Mouse (Mus musculus) kidney, postnatal 10 days (tissue): ENCODE measurements around the gene Nxph4.

Experiments used
- DNase-seq: peaks from one replicate; pipeline ENCODE4 v3.0.0; 2021; ENCODE audit warnings: mixed read lengths

The Nxph4 gene

GRCm38 (mm10) chr10:127534036-127534928 is at the start of gene Nxph4:
Gene Nxph4 (minus strand): TSS chr10:127534559.
- peak; percentile 69 for DNase-seq

DNA sequence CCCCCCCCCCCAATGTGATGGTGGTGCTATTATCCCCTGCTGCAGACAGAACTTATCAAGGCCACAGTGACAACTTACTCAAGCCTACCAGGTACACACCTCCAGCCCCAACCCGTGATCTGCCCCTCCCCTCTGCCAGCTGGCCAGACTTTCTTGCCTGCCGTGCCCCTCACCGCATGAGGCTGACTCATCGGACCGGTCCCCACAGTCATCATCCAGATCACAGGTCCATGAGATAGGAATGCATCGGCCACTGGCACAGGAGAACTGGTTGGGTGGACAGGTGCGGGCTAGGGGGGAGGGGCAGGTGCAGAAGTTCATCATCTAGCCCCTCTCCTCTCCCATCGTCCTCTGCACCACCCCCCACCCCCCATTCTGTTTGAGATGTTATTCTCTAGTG is 49.3 kb upstream of the Nxph4 start:
- DNase-seq, result no peak

DNA sequence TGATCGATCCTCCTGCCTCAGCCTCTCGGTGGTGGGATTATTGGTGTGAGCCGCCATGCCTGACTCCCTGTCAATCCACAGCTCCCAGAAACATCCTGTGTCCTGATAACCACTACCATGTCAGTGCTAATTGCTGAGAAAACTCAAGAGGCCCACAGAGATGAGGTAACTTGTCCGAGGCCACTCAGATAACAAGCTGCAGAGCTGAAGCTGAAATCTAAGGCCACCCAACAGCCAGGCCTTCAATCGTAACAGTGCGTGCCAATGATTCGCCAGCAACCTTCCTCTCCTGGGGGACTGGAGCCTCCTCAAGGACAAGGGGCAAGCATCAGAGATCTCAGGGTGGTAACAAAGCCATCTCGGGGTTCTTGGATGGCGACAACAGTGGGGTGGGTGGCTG is 46.9 kb upstream of the Nxph4 start:
- DNase-seq, result no peak

DNA sequence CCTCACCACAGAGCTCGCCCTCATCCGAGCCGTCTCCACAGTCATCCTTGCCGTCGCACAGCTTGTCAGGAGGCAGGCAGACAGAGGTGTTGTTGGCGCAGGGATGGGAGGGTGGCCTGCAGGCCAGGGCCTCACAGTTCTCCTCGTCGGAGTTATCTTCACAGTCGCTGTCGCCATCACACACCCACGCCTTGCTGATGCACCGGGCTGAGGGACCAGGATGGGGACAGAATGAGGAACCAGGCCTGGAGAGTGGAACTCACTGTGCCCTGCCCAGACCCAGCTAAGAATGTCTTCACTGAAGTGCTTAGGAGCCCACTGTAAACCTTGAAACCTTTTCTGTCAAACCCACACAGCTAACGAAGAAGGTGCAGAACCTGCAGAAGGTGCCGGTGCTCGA is 43.6 kb upstream of the Nxph4 start:
- DNase-seq, result no peak

- no peak for DNase-seq
Measured at GRCm38 (mm10) chr10:127577156-127577555, 42.8 kb upstream of the Nxph4 start.

GRCm38 (mm10) chr10:127576381-127576961 is 42.1 kb upstream of the Nxph4 start:
- DNase-seq, result peak; percentile 84

GRCm38 (mm10) chr10:127575741-127576140 is 41.4 kb upstream of the Nxph4 start:
- DNase-seq, result no peak

DNA sequence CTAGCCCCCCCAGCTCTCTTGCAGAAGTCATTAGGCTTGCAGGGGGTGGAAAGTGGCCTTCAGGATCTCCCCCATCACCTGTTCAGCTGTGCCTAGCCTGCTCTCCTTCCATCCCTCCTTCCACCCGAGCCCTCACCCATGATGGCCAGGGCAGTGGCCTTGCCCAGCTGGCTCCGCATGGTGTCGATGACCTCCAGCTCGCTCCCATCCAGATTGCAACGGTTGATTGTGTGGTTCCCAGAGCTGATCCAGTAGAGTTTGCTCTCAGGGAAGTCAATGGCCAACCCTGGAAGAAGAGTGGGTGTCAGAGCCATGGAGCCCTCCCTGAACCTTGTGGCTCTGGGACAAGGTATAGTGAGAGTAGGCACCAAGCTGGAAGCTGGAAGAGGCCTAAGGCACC is 37.9 kb upstream of the Nxph4 start:
- DNase-seq, result no peak

GRCm38 (mm10) chr10:127570937-127571641 is 36.7 kb upstream of the Nxph4 start:
- DNase-seq, result peak; percentile 49

GRCm38 (mm10) chr10:127570384-127570783 is 36.0 kb upstream of the Nxph4 start:
- no peak for DNase-seq

GRCm38 (mm10) chr10:127569450-127569849 is 35.1 kb upstream of the Nxph4 start:
- DNase-seq, result peak; percentile 90

DNA sequence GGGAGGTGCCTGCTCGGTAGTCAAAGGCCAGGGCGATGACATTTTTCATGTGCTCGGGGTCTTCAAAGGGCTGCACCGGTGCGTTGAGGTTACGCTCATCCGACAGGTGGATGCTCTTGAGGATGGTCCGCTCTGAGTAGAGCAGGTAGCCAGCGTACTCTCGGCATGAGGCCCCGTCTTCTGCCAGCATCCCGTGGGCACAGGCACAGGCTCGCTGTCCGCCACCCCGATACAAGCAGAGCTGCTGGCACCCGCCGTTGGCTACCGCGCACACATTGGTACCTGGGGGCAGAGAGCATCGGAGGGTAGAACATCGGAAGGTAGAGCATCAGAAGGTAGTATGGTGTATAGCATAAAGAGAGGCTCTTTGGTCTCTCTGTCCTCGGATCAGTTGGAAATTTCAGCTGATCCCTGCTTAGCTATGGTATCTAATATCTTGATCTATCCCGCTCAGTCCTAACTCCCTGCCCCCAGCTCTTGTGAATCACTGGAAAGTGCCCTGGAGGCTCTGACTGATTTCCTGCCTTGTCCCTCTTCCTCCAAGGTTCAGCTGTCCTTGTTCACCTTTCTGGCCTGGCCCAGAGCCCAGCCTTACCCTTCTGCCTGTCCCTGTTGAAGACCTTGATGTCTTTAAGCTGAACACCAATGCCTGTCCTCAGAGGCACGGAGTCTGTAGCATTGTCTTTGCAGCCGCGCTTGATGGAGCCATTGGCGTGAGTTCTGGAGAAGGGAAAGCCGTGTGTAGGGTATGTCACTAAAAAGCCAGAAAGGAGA is 32.4 kb upstream of the Nxph4 start:
- no peak for DNase-seq

DNA sequence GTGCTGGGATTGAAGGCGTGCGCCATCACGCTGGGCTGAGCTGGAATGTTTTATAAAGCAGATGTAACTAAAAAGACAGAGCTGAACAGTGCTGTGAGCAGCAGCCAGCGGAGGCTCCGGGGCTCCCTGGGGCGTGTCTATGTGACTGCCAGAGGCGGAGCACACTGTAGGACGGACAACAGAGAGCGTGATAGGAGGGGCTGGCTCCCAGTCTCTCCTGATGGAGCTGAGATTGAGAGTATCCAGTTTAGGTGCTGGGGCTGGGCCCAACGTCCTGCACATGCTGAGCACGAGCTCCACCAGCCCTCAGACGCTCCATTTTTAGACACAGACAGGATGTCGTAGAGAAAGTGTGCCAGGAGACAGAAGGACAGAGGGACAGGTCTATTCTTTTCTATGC is 29.9 kb upstream of the Nxph4 start:
- DNase-seq, result peak; percentile 68

GRCm38 (mm10) chr10:127563840-127564239 is 29.5 kb upstream of the Nxph4 start:
- DNase-seq, result peak; percentile 43

- no peak for DNase-seq
Measured at GRCm38 (mm10) chr10:127561145-127561544, 26.8 kb upstream of the Nxph4 start.

DNA sequence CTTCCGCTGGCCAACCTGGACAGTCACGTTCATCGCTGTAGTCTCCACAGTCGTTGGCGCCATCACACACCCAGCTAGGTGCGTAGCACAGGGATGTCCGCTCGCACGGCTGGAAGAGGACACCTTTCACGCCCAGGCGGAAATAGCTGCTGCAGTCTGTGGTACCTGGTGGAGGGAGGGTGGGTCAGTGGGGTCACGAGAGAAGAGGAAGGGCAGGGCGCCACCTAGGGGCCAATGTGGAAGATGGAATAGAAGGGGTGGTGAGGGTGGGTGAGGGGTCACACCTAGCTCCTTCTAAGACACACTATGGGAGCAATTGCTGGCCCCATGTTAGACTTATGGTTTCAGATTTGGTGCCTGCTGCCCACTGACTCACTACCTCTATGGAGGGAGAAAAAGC is 23.0 kb upstream of the Nxph4 start:
- no peak for DNase-seq

DNA sequence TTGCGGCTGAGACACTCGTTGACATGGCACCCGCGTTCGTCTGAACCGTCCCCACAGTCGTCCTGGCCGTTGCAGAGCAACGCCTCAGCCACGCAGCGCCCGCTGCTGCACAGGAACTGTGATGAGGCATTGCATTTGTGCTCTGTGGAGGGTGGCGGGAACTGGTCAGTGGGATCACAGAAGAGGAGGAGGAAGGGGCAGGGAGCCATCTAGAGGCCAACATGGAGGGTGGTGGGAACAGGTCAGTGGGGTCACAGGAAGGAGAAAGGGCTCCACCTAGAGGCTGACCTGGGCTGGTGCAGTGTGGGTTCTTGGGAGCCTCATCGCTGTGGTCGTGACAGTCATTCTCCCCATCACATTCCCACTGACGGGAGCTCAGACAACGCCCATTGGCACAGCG is 21.3 kb upstream of the Nxph4 start:
- DNase-seq, result peak; percentile 45

DNA sequence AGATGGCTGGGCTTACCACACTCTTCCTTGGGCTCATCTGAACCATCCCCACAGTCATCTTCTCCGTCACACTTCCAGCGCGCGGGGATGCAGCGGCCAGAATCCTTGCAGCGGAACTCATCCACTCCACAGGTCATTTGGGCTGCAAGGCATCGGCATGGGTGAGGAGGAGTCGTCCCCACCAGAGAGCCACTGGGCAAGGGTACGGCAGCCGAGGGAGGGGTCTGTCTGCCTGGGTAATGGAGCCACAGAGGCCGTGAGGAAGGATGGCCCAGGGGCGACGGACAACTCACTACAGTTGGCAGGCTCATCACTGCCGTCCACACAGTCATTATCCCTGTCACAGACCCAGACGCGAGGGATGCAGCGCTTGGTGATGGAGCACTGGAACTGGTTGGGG is 15.5 kb upstream of the Nxph4 start:
- DNase-seq, result no peak

- no peak for DNase-seq
Measured at GRCm38 (mm10) chr10:127548236-127548635, 13.9 kb upstream of the Nxph4 start.

DNA sequence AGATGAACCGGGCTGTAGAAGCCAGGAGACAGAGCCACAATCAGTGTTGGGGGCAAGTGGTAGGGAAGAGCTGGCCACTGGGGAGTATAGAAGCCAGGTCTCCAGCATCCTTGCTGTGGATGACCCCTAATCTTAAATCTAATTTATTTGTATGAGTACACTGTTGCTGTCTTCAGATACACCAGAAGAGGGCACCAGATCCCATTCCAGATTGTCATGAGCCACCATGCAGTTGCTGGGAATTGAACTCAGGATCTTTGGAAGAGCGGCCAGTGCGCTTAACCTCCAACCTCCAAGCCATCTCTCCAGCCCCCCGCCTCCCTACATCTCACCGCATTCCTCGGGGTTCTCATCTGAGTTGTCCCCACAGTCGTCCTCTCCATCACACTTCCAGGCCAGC is 12.1 kb upstream of the Nxph4 start:
- DNase-seq, result no peak

DNA sequence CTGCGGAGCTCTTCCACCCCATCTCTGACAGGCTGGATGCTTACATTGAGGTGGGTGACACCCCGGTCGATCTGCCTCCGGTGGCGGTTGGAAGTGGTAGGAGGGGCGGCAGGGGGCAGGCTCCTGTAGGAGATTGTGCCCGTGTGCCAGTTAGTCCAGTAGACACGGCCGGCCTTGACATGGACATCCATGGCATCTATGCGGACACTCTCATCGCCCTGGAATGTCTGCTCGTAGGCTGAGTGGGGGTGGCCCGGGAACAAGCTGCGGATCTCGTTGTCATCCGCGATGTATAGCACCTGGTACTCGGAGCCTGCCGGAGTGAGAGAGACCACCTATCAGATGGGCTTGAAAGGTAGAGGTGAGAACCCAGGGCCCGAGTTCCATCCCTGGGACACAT is 10.0 kb upstream of the Nxph4 start:
- no peak for DNase-seq

- no peak for DNase-seq
Measured at GRCm38 (mm10) chr10:127543916-127544315, 9.6 kb upstream of the Nxph4 start.

DNA sequence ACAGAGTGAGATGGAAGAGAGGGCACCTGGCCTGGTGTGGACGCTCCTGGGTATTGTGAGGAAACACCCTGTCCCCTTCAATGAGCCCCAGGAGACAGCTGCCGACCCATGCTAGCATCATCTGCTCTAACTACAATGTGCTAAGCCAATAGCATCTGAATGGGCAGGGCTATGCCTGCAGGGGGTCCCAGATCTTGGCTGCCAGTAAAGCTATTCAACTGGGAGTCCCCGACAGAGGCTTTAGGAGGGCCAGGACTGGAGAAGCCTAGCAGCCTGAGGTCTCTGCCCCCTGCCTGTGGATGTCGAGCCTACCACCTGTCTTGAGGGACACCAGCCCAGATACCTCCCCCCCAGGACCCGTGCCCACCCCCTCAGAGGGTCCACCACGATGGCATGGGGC is 8.4 kb upstream of the Nxph4 start:
- no peak for DNase-seq
